Mouse (Mus musculus) adipocyte (in vitro differentiated cells): ENCODE measurements around the gene Bcat1.
"Not testable (repeated sequence)": the region's sequence is repeated elsewhere in the genome, so short reads cannot be mapped to it uniquely, and the experiment has no call there.

ENCODE experiments used
- DNase-seq: peaks from one replicate; pipeline ENCODE4 v3.0.0-alpha.2; 2016; ENCODE audit warnings: low spot score

Gene Bcat1

DNA sequence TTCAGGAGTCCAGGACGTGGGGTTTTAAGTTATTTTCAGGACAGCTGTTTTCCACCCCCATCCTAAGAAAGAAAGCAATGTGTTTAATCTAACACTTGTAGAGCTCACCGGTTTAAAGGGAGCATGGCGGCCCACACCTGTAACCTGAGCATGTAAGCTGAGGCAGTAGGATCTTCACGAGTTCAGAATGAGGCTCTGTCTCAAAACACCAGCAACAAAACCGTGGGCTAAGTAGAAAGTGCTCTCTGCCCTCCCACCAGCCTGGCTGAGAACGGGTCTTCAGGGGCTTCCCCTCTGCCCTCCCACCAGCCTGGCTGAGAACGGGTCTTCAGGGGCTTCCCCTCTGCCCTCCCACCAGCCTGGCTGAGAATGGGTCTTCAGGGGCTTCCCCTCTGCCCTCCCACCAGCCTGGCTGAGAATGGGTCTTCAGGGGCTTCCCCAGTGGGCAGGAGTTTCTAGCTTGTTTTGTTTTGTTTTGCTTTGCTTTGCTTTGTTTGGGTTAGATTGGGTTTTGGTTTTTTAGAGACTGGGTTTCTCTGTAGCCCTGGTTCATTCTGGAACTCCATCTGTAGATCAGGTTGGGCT lies 17.1 kb upstream of the Bcat1 start:
- DNase-seq = not testable (repeated sequence)

GRCm38 (mm10) chr6:145091998-145092397 lies 16.0 kb upstream of the Bcat1 start:
- DNase-seq = no peak

DNA sequence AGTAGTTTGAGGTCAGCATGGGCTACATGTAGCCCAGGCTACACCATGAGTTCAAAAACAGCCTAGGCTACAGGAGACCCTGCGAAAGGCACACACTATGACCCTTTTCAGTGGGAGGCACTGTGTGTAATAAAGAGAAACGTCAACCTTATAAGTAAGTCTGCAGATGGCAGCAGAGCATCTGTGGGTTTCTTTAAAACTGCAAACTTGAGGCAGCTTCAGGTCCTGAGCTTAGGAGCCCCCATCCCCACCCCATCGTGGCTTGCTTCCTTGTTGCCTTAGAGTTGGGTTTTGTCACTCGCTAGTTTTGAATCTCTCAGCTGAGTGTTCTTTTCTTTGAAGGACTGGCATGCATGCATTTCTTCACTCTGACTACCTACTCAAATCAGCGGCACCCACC lies 14.9 kb upstream of the Bcat1 start:
- no peak for DNase-seq

GRCm38 (mm10) chr6:145090201-145090863 lies 14.3 kb upstream of the Bcat1 start:
- no peak for DNase-seq

- DNase-seq = no peak
Observed at GRCm38 (mm10) chr6:145089373-145089772, 13.4 kb upstream of the Bcat1 start.

DNA sequence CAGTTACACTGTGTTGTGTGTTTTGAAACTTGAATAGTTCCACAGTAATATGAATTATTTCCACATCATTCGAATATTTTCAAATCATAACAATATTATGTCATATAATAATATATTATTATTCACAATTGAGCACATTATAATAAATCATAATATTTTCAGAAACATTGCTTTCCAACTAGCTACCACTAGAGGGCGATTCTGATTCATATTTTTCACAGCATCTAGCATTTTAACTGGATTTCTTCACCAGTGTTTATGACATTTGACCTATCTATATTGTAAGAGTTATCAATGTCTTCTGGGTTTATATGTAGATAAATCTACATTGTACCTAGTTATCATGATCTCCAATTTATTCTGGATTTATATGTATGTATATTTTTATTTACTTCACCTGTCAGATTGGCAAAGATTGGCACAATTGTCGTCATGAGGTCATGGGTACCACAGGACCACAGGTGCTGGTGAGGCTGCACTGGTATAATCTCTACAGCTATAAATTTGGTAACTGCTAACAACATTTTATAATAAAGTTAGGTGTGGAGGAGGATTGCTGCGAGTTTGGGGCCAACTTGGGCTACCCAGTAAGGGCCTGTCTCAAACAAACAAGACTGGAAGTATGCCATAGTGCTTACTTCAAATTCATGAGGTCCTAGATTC lies 12.6 kb upstream of the Bcat1 start:
- peak; percentile 58 for DNase-seq

GRCm38 (mm10) chr6:145084343-145085117 lies 8.5 kb upstream of the Bcat1 start:
- DNase-seq = no peak

DNA sequence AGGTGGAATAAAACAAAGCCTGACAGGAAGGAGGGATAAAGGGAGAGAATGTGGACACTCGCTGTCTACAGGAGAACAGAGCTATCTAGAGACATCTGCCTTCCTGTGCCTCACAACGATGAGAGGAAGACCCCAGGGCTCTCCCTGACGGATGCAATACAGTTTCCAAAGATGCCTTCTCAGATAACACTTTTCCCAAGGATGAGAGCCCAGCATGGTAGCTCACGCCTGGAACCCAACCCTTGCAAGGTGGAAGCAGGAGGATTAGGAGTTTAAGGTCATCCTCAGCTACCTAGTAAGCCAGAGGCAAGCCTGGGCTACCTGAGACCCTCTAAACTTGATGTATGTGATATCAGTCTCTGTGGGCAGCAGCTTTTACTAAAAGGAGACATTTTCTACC lies 5.7 kb upstream of the Bcat1 start:
- DNase-seq = no peak

- DNase-seq = no peak
Observed at GRCm38 (mm10) chr6:145079087-145079759, 3.2 kb upstream of the Bcat1 start.

DNA sequence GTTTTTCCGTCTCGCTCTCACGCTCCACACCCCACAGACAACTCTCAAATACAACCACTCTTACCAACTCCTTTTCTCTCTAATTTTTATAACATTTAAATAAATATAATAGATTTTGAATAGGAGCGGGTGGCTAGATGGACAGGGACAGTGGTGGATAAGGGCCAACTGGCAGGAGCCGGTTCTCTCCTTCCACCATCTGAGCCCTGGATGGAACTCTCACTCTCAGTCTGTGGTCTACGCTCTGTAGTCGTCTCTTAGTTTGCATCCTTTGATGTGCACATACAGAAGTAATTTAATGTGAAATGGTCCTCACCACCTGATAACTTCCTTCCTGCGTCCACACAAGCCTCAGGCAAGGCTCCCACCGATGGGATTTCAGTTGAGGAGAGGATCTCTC lies 302 bp upstream of the Bcat1 start:
- DNase-seq = no peak

DNA sequence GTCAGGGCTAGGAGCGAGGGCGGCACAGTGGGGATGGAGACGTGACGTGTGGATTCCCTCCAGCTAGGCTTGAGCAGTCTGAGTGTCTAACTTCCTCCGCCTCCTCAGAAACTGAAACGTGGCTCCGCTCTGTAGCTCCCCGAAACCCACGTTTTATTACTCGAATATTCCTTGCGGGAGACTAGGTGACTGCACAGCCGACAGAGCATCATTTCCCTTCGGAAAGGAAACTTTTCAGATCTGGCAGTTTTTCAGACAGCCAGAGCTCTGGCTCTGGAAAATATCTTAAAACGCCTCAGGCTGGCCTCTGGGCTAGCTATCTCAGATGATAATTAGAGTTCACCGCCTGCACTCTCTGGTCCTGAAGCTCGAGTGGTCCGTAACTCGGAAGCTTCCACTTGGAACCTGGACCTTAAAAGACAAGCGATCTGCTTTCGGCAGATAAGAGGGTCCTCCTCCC lies 866 bp downstream of the Bcat1 start:
- DNase-seq = no peak

- no peak for DNase-seq
Observed at GRCm38 (mm10) chr6:145074461-145074860, 1.5 kb downstream of the Bcat1 start.

DNA sequence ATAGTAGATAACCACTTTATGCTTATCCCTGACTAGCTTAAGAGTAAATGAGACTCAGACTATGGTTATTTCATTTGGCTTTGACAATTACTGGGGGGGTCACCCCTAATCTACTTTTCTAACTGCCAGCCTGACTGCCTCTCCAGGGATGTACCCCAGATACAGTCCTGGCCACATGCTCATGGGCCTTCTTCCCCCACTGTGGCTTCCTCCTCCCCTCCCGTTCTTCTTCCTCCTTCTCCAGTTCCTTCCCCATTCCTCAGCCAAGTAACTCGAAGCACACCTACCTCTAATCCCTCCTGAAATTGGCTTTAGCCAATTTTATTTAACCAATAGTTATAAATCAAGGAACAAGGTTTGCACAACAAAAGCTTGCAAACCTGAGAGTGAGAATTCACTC lies 6.1 kb downstream of the Bcat1 start:
- DNase-seq = no peak

DNA sequence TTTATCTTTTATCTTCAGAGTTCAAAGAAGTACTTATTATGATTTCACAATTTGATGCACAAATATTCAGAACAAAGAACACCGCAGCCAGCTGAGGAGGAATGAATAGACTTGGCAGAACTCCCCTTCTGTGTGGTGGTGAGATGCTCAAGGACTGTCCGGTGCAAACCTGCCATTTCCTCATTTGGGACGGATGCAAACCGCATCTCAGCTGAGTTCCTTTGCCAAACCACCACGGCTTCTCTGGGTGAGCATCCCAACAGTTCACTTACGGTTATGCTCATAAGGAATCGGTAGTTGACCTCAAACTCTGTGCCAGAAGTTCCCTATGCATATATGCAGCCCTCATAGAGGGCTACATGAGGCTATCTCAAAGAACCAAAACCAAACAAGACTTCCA lies 6.6 kb downstream of the Bcat1 start:
- DNase-seq = no peak

GRCm38 (mm10) chr6:145067679-145068078 lies 8.3 kb downstream of the Bcat1 start:
- DNase-seq = no peak

DNA sequence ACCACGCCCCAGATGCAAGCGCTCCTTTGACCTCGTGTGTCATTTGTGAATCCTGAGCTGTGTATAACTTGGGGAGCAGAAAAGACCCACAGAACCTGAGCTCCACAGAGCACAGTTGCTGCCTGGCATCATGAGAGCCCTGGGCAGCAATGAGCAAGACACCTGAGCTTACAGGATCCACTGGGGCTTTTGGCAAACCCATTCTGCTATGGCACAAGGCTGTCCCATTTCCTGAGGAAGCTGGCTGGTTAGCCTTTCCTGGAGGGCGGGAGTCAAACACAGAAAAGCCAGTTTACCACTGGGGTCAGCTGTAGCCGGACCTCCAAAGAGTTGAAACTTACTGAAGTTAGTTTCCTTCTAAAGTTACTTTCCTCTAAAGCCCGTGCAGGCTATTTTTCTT lies 9.6 kb downstream of the Bcat1 start:
- no peak for DNase-seq

DNA sequence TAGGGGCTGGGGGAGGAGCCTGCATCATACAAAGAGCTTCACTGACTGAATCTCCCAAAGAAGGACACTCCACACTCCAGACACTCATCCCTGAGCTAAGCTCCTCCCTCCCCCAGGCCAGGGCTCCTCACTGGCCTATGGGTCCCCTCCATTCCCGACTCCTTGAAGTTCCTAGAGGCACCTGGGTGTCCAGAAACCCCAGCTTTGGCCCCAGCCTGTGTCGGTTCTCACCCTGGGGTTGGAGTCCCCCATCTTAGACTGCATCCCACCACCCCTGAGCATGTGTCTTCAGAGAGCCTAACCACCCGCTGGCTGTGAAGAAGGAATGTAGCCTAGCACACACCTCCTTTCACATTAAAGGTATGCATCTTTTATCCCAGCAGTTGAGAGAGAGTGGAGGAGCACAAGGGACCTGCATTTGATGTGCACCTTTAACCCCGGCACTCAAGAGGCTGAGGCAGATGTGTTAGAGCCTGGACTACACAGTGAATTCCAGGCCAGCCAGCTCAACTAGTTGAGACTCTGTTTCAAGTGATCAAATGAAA lies 10.6 kb downstream of the Bcat1 start:
- no peak for DNase-seq

- DNase-seq = no peak
Observed at GRCm38 (mm10) chr6:145064104-145064503, 11.9 kb downstream of the Bcat1 start.

GRCm38 (mm10) chr6:145063212-145063868 lies 12.6 kb downstream of the Bcat1 start:
- DNase-seq = no peak

GRCm38 (mm10) chr6:145062763-145063162 lies 13.2 kb downstream of the Bcat1 start:
- no peak for DNase-seq

- no peak for DNase-seq
Observed at GRCm38 (mm10) chr6:145061361-145061760, 14.6 kb downstream of the Bcat1 start.
